Mouse (Mus musculus) CH12F3 (cell line): ENCODE data around the gene Frmd8.

Experiments used
- in situ Hi-C: fragments of 300-500 bp; cut with MboI; formaldehyde crosslinking; loops from 2 replicates; pipeline ENCODE4 v1.14.3; 2020; ENCODE audit warnings: low sequenced_read_pairs

The Frmd8 gene

GRCm38 (mm10) chr19:5852035-5852722 is 22.9 kb downstream of the Frmd8 start:
- in situ Hi-C loops: no loop called here

DNA sequence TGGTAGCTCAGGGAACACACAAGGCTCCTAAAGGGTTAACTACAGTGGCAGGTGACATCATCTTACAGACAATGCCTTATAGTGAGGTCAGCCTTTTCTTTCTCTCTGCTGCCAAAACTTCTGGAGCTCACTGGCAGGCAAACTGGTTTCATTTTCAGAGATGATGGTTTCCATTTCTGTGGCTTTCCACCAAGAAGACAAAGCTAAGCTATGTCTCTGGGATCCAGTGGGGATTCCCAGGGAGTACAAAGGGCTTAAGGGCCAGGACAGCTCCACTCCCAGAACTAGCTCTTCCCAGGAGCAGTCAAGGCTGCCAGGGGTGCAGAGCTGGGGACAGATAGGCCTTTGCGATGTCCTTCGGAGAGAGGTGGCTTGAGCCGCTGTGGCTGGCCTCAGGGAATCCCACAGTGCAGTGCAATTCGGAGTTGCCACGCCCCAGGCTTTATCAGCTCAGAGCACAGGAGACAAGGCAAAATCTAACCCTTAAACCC is 23.5 kb downstream of the Frmd8 start:
- in situ Hi-C loops: no loop called here

- in situ Hi-C loops: no loop called here
Observed at GRCm38 (mm10) chr19:5850860-5851259, 24.2 kb downstream of the Frmd8 start.

DNA sequence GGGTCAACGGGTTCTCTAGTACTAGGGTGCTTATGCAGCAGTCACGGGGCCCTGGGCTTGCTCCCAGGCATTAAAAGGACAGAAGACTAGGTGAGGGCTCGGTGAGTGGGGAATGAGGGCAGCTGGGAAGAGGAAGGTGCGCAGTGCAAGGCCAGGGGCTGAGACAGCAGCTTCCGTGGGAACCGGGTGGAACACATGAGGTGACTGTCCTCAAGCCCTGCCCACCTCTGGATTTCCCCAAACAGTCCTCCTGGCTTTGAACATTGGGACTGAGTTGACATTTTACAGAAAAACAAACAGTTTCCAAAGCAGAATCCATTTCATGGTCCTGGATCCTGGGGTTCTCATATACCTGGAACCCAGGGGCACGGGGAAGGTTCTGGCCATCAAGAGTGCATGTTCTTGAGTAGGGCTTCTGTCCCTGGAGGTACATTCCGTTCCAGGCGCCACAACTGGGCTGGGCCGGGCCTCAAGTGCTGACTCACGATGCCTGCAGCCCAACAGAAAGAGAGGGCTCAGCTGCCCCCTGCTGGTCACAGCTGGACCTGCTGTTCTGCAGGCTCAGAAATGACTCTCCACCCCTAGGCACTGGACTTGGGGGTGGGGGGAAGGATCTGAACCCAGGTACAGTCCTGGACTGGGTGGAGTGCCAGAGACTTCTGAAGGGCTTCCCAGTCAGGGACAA is 25.1 kb downstream of the Frmd8 start:
- in situ Hi-C loops: no loop called here

DNA sequence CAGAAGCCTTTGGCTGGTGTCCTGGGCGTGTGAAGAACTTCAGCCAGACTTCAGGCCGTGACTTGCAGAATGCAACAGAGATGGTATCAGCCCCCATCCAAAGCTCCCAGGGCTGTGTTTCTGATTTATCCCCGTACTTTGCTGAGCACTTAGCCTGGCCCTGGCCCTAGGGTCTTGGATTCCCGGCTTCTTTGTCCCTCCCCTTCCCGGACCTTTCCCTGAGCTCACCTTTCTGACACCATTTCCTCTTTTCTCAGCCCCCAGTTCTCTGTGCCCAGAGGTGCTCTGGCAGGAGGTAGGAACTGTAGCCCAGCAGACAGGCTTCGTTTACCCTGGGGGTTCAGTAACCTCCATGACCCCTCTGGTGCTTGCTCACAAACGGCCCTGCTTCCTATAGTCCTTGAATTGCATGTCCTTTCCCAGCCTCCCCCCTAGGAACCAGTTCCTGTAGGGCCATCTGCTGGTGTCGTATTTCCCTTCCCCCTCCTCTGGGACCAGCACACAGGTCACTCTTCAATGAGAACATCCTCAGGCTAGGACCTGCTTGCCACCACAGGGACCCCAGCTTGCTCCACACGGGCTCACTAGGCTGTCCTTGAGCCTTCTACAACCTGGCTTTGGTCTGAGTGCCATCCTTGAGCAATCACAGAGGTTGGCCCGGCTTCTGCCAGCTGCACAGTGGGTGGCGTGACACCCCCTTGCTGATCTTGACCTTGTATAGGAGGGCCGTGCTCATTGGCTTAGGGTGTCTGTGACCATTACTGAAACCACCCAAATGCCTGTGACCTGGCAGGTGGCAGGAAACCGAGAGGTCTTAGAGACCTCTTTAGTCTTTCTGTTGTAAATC is 26.0 kb downstream of the Frmd8 start:
- in situ Hi-C loops: no loop called here

- in situ Hi-C loops: no loop called here
Observed at GRCm38 (mm10) chr19:5848032-5848825, 26.8 kb downstream of the Frmd8 start.

DNA sequence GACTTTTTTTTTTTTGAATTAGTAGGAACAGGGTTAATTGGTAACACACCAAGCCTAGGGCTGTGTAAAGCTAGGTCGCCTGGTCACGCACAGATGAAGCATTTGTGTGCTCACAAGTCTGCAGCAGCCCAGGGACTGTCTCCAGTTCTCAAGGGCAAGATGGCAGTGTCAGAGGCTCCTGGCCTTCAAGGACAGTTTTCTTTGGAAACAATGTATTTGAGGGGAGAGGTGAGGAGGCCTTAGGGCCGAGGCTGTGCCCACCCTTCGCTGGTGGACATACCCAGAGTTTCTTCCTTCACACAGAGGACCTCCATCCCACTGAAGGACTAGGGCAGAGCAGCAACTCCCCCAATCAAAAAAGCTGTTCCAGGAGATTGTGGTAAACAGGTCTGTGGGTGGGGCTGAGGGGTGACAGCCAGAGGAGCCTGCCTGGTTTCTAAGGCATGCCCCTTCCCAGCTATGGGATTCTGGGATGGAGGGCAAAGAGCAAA is 27.7 kb downstream of the Frmd8 start:
- in situ Hi-C loops: no loop called here

GRCm38 (mm10) chr19:5846557-5847305 is 28.3 kb downstream of the Frmd8 start:
- in situ Hi-C loops: no loop called here

GRCm38 (mm10) chr19:5846154-5846553 is 28.9 kb downstream of the Frmd8 start:
- in situ Hi-C loops: no loop called here

DNA sequence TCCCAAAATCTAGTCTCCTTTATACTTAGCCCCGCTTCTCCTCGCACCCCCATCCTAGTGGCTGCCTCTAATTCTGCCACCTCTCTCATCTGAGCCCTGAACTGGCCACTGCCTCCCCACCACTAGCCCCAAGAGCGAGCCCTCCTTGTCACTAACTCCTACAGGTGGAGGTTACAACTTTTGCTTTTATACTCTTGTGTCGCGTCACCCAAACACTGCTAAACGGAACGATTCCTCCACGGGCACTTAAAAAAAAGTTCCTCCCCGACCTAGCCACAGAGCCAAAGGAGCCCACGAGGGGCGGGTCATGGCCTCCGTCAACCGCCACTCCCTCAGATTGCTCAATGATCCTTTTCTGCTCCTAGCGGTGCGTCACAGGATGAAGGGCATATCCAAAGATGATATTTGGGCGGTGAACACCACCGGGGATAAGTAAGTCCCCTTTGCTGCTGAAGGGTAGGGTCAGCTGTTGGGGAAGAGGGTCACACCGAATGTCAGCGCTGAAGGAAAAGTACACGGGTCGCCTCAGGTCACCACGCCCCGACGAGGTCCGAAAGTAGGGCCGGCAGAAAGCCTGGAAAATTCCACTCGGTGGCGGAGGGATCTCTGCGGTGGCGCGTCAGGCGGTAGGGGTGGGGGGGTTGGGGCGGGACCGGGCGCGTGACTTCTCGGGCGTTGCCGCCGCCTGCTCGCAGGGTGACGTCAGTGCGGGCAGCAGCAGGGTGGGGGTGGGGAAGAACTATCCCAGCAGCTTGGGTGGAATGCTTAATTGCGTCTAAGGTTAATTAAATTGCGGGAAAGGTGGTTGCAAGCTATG is 29.5 kb downstream of the Frmd8 start:
- in situ Hi-C loops: no loop called here

GRCm38 (mm10) chr19:5844831-5845318 is 30.2 kb downstream of the Frmd8 start:
- in situ Hi-C loops: no loop called here

GRCm38 (mm10) chr19:5843781-5844691 is 31.0 kb downstream of the Frmd8 start:
- in situ Hi-C loops: no loop called here

DNA sequence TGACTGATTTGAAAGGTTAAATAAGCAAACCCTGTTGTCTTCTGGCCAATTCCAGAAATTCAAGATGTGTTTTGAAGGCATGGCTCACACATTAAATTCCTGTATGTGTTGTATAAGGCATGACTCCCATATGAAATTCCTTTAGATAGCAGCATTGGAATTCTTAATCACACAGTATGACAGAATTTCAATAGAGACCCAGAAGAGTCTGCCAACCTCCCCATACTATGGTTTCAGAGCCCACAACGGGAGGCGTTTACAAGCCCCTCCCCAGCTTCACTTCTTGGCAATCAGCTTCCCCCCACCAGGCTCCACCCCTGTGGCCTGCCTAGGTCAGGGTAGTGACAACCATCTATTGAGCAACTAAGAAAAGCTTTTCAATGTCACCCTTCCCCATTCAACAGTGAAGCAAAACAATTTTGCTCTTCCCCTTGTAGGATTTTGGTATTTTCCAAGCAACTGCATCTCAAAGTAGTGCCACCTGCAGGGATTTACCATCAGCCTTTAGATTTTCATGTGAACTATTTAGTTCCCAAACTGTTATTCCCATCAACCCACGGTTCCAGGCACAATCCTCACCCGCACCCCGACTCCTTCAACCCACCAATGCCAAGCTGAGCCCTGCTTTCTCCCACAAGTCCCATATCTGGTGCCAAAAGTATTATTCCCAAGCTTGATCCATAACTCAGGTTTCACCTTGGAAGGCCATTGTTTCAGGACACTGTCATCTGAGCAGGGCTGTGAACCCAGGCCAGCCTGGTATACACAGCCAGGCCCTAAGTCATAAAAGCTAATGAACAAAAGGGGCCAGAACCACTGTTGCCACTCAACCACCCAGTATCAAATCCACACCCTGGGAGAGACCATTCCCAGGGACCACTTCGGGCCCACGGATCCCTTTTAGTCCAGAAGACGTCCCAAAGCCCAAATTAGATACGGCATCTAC is 32.0 kb downstream of the Frmd8 start:
- in situ Hi-C loops: no loop called here

- in situ Hi-C loops: no loop called here
Observed at GRCm38 (mm10) chr19:5841999-5842784, 32.9 kb downstream of the Frmd8 start.

DNA sequence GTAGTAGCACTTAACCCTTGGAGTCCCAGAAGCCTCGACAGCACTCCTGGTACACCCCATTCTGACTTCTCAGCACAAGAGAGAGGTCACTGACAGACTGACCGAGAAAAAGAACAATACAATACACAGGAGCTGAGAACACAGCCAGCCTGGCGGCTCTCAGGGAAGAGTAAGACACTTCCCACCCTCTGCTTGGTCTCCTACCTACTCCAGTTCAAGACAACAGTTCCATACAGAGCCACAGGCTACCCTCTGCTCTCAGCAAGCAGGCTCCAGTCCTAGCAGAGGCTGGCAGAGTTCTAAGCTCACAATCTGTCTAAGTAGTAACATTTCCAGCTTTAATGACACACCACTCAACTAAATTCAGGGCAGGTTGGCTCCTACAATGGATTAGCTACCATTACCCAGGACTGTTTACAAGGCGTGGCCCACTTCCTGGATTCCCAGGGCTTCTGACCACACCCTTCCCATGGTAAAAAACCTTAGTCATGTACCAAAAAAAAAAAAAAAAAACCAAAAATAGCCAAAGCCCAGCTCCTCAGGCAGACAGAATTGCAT is 33.6 kb downstream of the Frmd8 start:
- in situ Hi-C loops: no loop called here
